Mouse (Mus musculus) MEL (cell line): Measurements from ENCODE around the gene Fyb. TPM values are rescaled to one million over a fixed set of nuclear protein-coding genes. Genes with fewer than 3 reads are reported as not detected.

ENCODE experiments used
- DNase-seq: peaks from one replicate; pipeline ENCODE4 v3.0.0; 2011; ENCODE audit warnings: low read depth, low spot score
- H3K27ac ChIP-seq: 2 replicates; pipeline ENCODE4 v1.5.1; 2012; ENCODE audit warnings: low read depth, mild to moderate bottlenecking, control low read depth, low read length, moderate library complexity; ENCODE audit not compliant: control insufficient read depth
- H3K27me3 ChIP-seq, 2 experiments: fragments of 150-350 bp in 1 of 2; sonication (generic) in 1 of 2; 2 replicates each; pipeline ENCODE4 v1.6.1; 2012; ENCODE audit warnings: low read length in 2 of 2, mild to moderate bottlenecking in 2 of 2, improper control_type of control experiment in 1 of 2, moderate library complexity in 1 of 2; ENCODE audit not compliant: insufficient read depth in 2 of 2, control insufficient read depth in 1 of 2
- H3K36me3 ChIP-seq, 2 experiments: 2 replicates each; pipeline ENCODE4 v1.6.1; 2012 to 2014; ENCODE audit warnings: low read length in 2 of 2, improper control_type of control experiment in 1 of 2, inconsistent platforms in 1 of 2, mild to moderate bottlenecking in 1 of 2; ENCODE audit not compliant: insufficient read depth in 2 of 2, control insufficient read depth in 1 of 2
- H3K4me1 ChIP-seq, 2 experiments: fragments of 150-350 bp in 1 of 2; sonication (generic) in 1 of 2; 2 replicates each; pipeline ENCODE4 v1.6.1; 2012; ENCODE audit warnings: low read length in 2 of 2, improper control_type of control experiment in 1 of 2, mild to moderate bottlenecking in 1 of 2; ENCODE audit not compliant: insufficient read depth in 2 of 2, control insufficient read depth in 1 of 2
- H3K4me3 ChIP-seq, 2 experiments: fragments of 150-350 bp in 1 of 2; sonication (generic) in 1 of 2; 2 replicates each; pipeline ENCODE4 v1.5.1; 2012; ENCODE audit warnings: low read depth in 2 of 2, low read length in 2 of 2, mild to moderate bottlenecking in 2 of 2, moderate library complexity in 2 of 2, control low read depth in 1 of 2, improper control_type of control experiment in 1 of 2; ENCODE audit not compliant: control insufficient read depth in 1 of 2, insufficient read depth in 1 of 2
- H3K79me2 ChIP-seq: 2 replicates; pipeline ENCODE4 v1.6.1; 2012; ENCODE audit warnings: mild to moderate bottlenecking, low read length, moderate library complexity; ENCODE audit not compliant: control insufficient read depth, poor library complexity, insufficient read depth
- H3K9ac ChIP-seq: 2 replicates; pipeline ENCODE4 v1.6.1; 2012; ENCODE audit warnings: low read depth, mild to moderate bottlenecking, control low read depth, low read length, moderate library complexity; ENCODE audit not compliant: control insufficient read depth, poor library complexity, severe bottlenecking
- H3K9me3 ChIP-seq: fragments of 150-350 bp; sonication (generic); replicated peaks from 2 replicates; pipeline ENCODE4 v1.6.1; 2012; ENCODE audit warnings: mild to moderate bottlenecking, low read length, improper control_type of control experiment, moderate library complexity; ENCODE audit not compliant: insufficient read depth
- BHLHE40 ChIP-seq: IDR thresholded peaks from 2 replicates; pipeline ENCODE4 v1.6.1; 2012; ENCODE audit warnings: low read depth, mild to moderate bottlenecking, inconsistent platforms, low read length, improper control_type of control experiment, borderline replicate concordance
- CHD1 ChIP-seq: IDR thresholded peaks from 2 replicates; pipeline ENCODE4 v1.6.1; 2012; ENCODE audit warnings: low read depth, mild to moderate bottlenecking, inconsistent platforms, low read length, improper control_type of control experiment
- CHD2 ChIP-seq: IDR thresholded peaks from 2 replicates; pipeline ENCODE4 v1.6.1; 2011; ENCODE audit warnings: low read length, improper control_type of control experiment
- E2F4 ChIP-seq: IDR thresholded peaks from 2 replicates; pipeline ENCODE4 v1.6.1; 2011; ENCODE audit warnings: low read depth, low read length, improper control_type of control experiment, borderline replicate concordance
- ELF1 ChIP-seq: IDR thresholded peaks from 2 replicates; pipeline ENCODE4 v1.6.1; 2014; ENCODE audit warnings: low read depth, mild to moderate bottlenecking, inconsistent platforms, low read length, improper control_type of control experiment, moderate library complexity
- EP300 ChIP-seq, 2 experiments: IDR thresholded peaks; 2 replicates each; pipeline ENCODE4 v1.6.1; 2011; ENCODE audit warnings: improper control_type of control experiment in 2 of 2, low read length in 2 of 2, low read depth in 1 of 2, mild to moderate bottlenecking in 1 of 2
- ETS1 ChIP-seq: IDR thresholded peaks from 2 replicates; pipeline ENCODE4 v1.6.1; 2012; ENCODE audit warnings: low read depth, mild to moderate bottlenecking, inconsistent platforms, low read length, improper control_type of control experiment, moderate library complexity
- GABPA ChIP-seq: IDR thresholded peaks from 2 replicates; pipeline ENCODE4 v1.6.1; 2012; ENCODE audit warnings: low read depth, mild to moderate bottlenecking, inconsistent platforms, low read length, improper control_type of control experiment, moderate library complexity
- GATA1 ChIP-seq: IDR thresholded peaks from 2 replicates; pipeline ENCODE4 v1.6.1; 2011; ENCODE audit warnings: low read depth, low read length, improper control_type of control experiment
- HCFC1 ChIP-seq: IDR thresholded peaks from 2 replicates; pipeline ENCODE4 v1.6.1; 2012; ENCODE audit warnings: low read depth, mild to moderate bottlenecking, inconsistent platforms, low read length, improper control_type of control experiment, moderate library complexity
- JUND ChIP-seq: IDR thresholded peaks from 2 replicates; pipeline ENCODE4 v1.6.1; 2011; ENCODE audit warnings: low read depth, mild to moderate bottlenecking, improper control_type of control experiment, low read length
- MAX ChIP-seq: IDR thresholded peaks from 2 replicates; pipeline ENCODE4 v1.6.1; 2011; ENCODE audit warnings: low read length, improper control_type of control experiment
- MAZ ChIP-seq: IDR thresholded peaks from 2 replicates; pipeline ENCODE4 v1.6.1; 2012; ENCODE audit warnings: low read depth, mild to moderate bottlenecking, inconsistent platforms, low read length, improper control_type of control experiment
- MEF2A ChIP-seq: IDR thresholded peaks from 2 replicates; pipeline ENCODE4 v1.6.1; 2014; ENCODE audit warnings: low read depth, mild to moderate bottlenecking, inconsistent platforms, low read length, improper control_type of control experiment; ENCODE audit not compliant: poor library complexity, insufficient replicate concordance, severe bottlenecking; ENCODE audit errors: extremely low read depth
- MXI1 ChIP-seq: IDR thresholded peaks from 2 replicates; pipeline ENCODE4 v1.6.1; 2011; ENCODE audit warnings: mild to moderate bottlenecking, low read depth, low read length, improper control_type of control experiment
- MYB ChIP-seq: IDR thresholded peaks from 2 replicates; pipeline ENCODE4 v1.6.1; 2011; ENCODE audit warnings: mild to moderate bottlenecking, low read depth, low read length, improper control_type of control experiment
- MYC ChIP-seq: IDR thresholded peaks from 2 replicates; pipeline ENCODE4 v1.6.1; 2011; ENCODE audit warnings: low read depth, mild to moderate bottlenecking, low read length, improper control_type of control experiment, moderate library complexity
- NELFE ChIP-seq: IDR thresholded peaks from 2 replicates; pipeline ENCODE4 v1.6.1; 2011; ENCODE audit warnings: low read depth, low read length, improper control_type of control experiment
- POLR2A ChIP-seq, 2 experiments: IDR thresholded peaks; 2 replicates each; pipeline ENCODE4 v1.6.1; 2011 to 2012; ENCODE audit warnings: low read length in 2 of 2, mild to moderate bottlenecking in 2 of 2, control low read depth in 1 of 2, improper control_type of control experiment in 1 of 2, low read depth in 1 of 2, moderate library complexity in 1 of 2; ENCODE audit not compliant: control insufficient read depth in 1 of 2, insufficient read depth in 1 of 2, poor library complexity in 1 of 2
- POLR2AphosphoS2 ChIP-seq: IDR thresholded peaks from 2 replicates; pipeline ENCODE4 v1.6.1; 2011; ENCODE audit warnings: low read length, improper control_type of control experiment
- RCOR1 ChIP-seq: IDR thresholded peaks from 2 replicates; pipeline ENCODE4 v1.6.1; 2012; ENCODE audit warnings: low read depth, mild to moderate bottlenecking, inconsistent platforms, low read length, improper control_type of control experiment
- SIN3A ChIP-seq: IDR thresholded peaks from 2 replicates; pipeline ENCODE4 v1.6.1; 2012; ENCODE audit warnings: low read length, improper control_type of control experiment, inconsistent platforms
- SMC3 ChIP-seq: IDR thresholded peaks from 2 replicates; pipeline ENCODE4 v1.6.1; 2011; ENCODE audit warnings: low read depth, low read length, improper control_type of control experiment
- TAL1 ChIP-seq: IDR thresholded peaks from 2 replicates; pipeline ENCODE4 v1.6.1; 2012; ENCODE audit warnings: mild to moderate bottlenecking, inconsistent platforms, low read length, moderate library complexity, mixed read lengths
- TBP ChIP-seq: IDR thresholded peaks from 2 replicates; pipeline ENCODE4 v1.8.0; 2011; ENCODE audit warnings: low read depth, low read length, improper control_type of control experiment
- TCF12 ChIP-seq: IDR thresholded peaks from 2 replicates; pipeline ENCODE4 v1.6.1; 2014; ENCODE audit warnings: low read depth, mild to moderate bottlenecking, inconsistent platforms, low read length, improper control_type of control experiment, moderate library complexity
- UBTF ChIP-seq: IDR thresholded peaks from 2 replicates; pipeline ENCODE4 v1.6.1; 2012; ENCODE audit warnings: low read depth, mild to moderate bottlenecking, inconsistent platforms, low read length, improper control_type of control experiment, moderate library complexity, borderline replicate concordance; ENCODE audit not compliant: insufficient read depth
- USF2 ChIP-seq, 2 experiments: IDR thresholded peaks; 2 replicates each; pipeline ENCODE4 v1.6.1; 2011 to 2012; ENCODE audit warnings: improper control_type of control experiment in 2 of 2, low read length in 2 of 2, borderline replicate concordance in 1 of 2, inconsistent platforms in 1 of 2, low read depth in 1 of 2, mild to moderate bottlenecking in 1 of 2; ENCODE audit not compliant: insufficient read depth in 1 of 2
- ZC3H11A ChIP-seq: IDR thresholded peaks from 2 replicates; pipeline ENCODE4 v1.6.1; 2012; ENCODE audit warnings: low read depth, mild to moderate bottlenecking, inconsistent platforms, low read length, improper control_type of control experiment
- ZKSCAN1 ChIP-seq: IDR thresholded peaks from 2 replicates; pipeline ENCODE4 v1.6.1; 2012; ENCODE audit warnings: low read depth, mild to moderate bottlenecking, inconsistent platforms, low read length, improper control_type of control experiment, moderate library complexity
- ZMIZ1 ChIP-seq: IDR thresholded peaks from 2 replicates; pipeline ENCODE4 v1.6.1; 2012; ENCODE audit warnings: low read depth, mild to moderate bottlenecking, inconsistent platforms, low read length, improper control_type of control experiment, moderate library complexity
- ZNF384 ChIP-seq: IDR thresholded peaks from 2 replicates; pipeline ENCODE4 v1.6.1; 2012; ENCODE audit warnings: low read depth, mild to moderate bottlenecking, inconsistent platforms, low read length, improper control_type of control experiment
- polyA plus RNA-seq, 2 experiments: library from polyadenylated mRNA; stranded (reverse) in 1 of 2; unstranded in 1 of 2; fragments of >175 nt in 1 of 2; fragments of >200 nt in 1 of 2; gene quantifications; 2 replicates each; pipeline versions ENCODE4 v1.2.1 to v1.2.4; 2012; ENCODE audit warnings: low replicate concordance in 2 of 2, low read depth in 1 of 2; ENCODE audit not compliant: insufficient read length in 2 of 2, insufficient read depth in 1 of 2, missing spikeins in 1 of 2
- total RNA-seq: library from RNA; depleted of rRNA; stranded (reverse); fragments of 300-350 nt; gene quantifications from 2 replicates; pipeline ENCODE4 v1.2.3, GENCODE M21; 2012

Fyb gene
- total and polyA plus RNA-seq, 3 experiments, result 175 to 208 TPM; not detected in 1

DNA sequence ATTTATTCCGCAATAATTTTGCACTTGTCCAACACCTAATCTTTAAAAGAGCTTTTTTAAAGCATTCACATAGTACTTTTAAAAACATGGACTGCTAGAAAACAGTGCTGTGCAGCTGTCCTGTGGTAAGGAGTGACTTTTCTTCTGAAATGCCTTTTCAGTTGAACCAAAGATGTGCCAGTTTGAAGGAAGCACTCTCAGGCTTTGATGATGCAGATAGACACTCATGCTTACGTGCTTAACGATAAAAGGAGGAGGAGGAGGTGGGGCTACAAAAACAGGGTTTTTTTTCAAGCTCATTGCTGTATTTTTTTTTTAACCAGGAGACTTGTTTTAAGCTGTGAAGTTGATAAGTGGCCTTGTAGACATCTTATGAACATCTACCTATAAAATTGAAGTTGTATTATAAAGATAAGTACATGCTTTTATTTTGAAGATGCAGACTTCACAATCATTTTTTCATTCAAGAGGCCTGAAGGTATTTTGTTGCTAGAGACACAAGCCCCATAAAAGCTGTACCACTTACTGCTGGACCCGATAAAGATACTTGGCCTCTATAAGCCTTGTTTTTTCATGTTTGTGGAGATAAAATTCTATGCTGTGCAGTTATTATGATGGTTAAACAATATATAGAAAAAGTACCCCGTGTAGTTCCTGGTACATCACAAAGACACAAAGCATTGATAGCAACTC lies 70.1 kb downstream of the Fyb start:
- Histone ChIP-seq H3K36me3 (peaks cover 0 to 51% of the 10 kb centered on the region in 2 experiments; a peak in 2 of 4 replicates), H3K27ac (peak overlapping the region; percentile 82), H3K4me1 (peaks cover 29 to 40% of the 10 kb centered on the region in 2 experiments), H3K9me3 (no peaks in the 10 kb centered on the region), H3K79me2 (peaks cover 4% of the 10 kb centered on the region; the same call in 1 of the 2 replicates), H3K9ac (peak overlapping the region; percentile 54), H3K27me3 (no peaks in the 10 kb centered on the region), H3K4me3 (peak overlapping the region; percentile 18 to 31; a peak in 3 of 4 replicates)
- peak; percentile 87 for DNase-seq
- peak; percentile 74 for TF ChIP-seq ETS1
- TF ChIP-seq TAL1, result 0 out of 2 replicates have a peak, but pooled peaks have one; percentile 18
- TF ChIP-seq NELFE, result no peak
- TF ChIP-seq ZMIZ1, result no peak
- TF ChIP-seq ELF1, result no peak
- TF ChIP-seq MAX, result no peak
- no peak for TF ChIP-seq MEF2A
- TF ChIP-seq ZC3H11A, result no peak
- TF ChIP-seq EP300 (IDR thresholded peaks at IDR 0.05; ENCODE audit: low read depth in 1 of 2, low read length in 2 of 2), result peak in 1 of 2 experiments; percentile 60; a peak in 2 of 4 replicates
- TF ChIP-seq MAZ, result no peak
- TF ChIP-seq JUND, result no peak
- no peak for TF ChIP-seq CHD2
- peak; percentile 30 for TF ChIP-seq MYB
- no peak for TF ChIP-seq ZKSCAN1
- peak; percentile 48 for TF ChIP-seq GATA1
- TF ChIP-seq BHLHE40, result no peak; the same call in 1 of the 2 replicates
- TF ChIP-seq GABPA, result no peak
- TF ChIP-seq TCF12, result peak; percentile 27
- TF ChIP-seq USF2 (IDR thresholded peaks at IDR 0.05; ENCODE audit: borderline replicate concordance in 1 of 2, insufficient read depth in 1 of 2, low read depth in 1 of 2, low read length in 2 of 2), result no peak
- peak; percentile 30; the same call in 1 of the 2 replicates for TF ChIP-seq RCOR1
- TF ChIP-seq MYC, result 0 out of 2 replicates have a peak, but pooled peaks have one; percentile 40
- 0 out of 2 replicates have a peak, but pooled peaks have one; percentile 76 for TF ChIP-seq CHD1
- no peak for TF ChIP-seq HCFC1
- TF ChIP-seq UBTF, result no peak
- peak; percentile 72; the same call in 1 of the 2 replicates for TF ChIP-seq SIN3A
- no peak for TF ChIP-seq SMC3
- TF ChIP-seq POLR2AphosphoS2, result no peak
- TF ChIP-seq E2F4, result no peak
- TF ChIP-seq TBP, result 0 out of 2 replicates have a peak, but pooled peaks have one; percentile 18
- TF ChIP-seq POLR2A (IDR thresholded peaks at IDR 0.05; ENCODE audit: control insufficient read depth in 1 of 2, insufficient read depth in 1 of 2, low read depth in 1 of 2, low read length in 2 of 2, poor library complexity in 1 of 2), result no peak
- peak; percentile 95 for TF ChIP-seq ZNF384
- no peak for TF ChIP-seq MXI1
